ENCODE assay signal across 9 mouse cellular contexts in the genomic region with DNA sequence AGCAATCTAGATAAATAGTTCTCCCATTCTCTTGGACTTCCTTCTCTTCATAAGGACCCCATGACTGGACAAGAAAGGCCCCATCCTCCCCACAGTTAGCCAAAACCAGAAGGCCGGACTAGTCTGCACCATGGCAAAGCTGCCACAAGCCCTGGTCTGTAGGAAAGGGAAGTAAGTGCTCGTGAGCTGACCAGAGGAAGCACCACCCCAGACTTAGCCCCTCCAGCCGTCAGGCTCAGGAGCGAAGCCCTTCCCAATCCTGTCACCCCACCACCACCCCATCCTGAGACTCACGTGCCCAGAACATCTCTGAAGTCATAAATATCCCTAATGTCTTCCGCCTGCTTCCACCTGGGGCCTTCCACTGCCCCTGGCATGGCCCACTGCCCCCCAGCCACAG. TPM values are rescaled to one million over a fixed set of nuclear protein-coding genes. Genes with fewer than 3 reads are reported as not detected.
DNase-seq lines count a peak whose midpoint lies in the region; ATAC-seq lines count a peak whose summit lies in the region.
"Had no signal": no experiment of that assay in that cellular context is flagged by ENCODE, and none has a peak within 500 bp of the region (broad histone marks: within the 10 kb centered on the region; RNA-seq: fewer than 3 reads in every experiment).

No protein-coding gene starts in this region.

- 75% methylated on average over 6 of the region's 6 CpGs for WGBS in heart, embryonic 11.5 days (ENCODE audit: insufficient replicate concordance)
- WGBS in midbrain, embryonic 14.5 days, result 90% methylated on average over 6 of the region's 6 CpGs
- WGBS in midbrain, embryonic 11.5 days, result 83% methylated on average over 6 of the region's 6 CpGs
- WGBS in liver, embryonic 12.5 days (ENCODE audit: insufficient replicate concordance), result 45% methylated on average over 6 of the region's 6 CpGs
- 77% methylated on average over 6 of the region's 6 CpGs for whole genome bisulfite sequencing in stomach, embryonic 16.5 days

- peak overlapping the region; percentile 35; the same call in 1 of the 2 replicates for H3K27ac ChIP-seq in heart, embryonic 11.5 days (ENCODE audit: low read depth, low read length)
- H3K27ac ChIP-seq in midbrain, embryonic 14.5 days (replicated peaks; ENCODE audit: low read depth, low read length), result no peak overlapping the region
- no peak overlapping the region for H3K27ac ChIP-seq in midbrain, embryonic 11.5 days (ENCODE audit: low read depth, low read length)
- H3K27ac ChIP-seq in liver, embryonic 12.5 days, result peak overlapping the region; percentile 6; the same call in 1 of the 2 replicates
- H3K27ac ChIP-seq in stomach, embryonic 16.5 days (ENCODE audit: low read length), result no peak overlapping the region; the same call in 1 of the 2 replicates

- no peak for ATAC-seq in heart, embryonic 11.5 days (replicated peaks; ENCODE audit: insufficient number of reproducible peaks, low FRiP score, low TSS enrichment)
- ATAC-seq in midbrain, embryonic 14.5 days (ENCODE audit: low FRiP score, low TSS enrichment), result no peak
- no peak for ATAC-seq in midbrain, embryonic 11.5 days (ENCODE audit: low FRiP score)
- ATAC-seq in liver, embryonic 12.5 days, result no peak
- ATAC-seq in stomach, embryonic 16.5 days (ENCODE audit: insufficient read depth, low FRiP score), result no peak
- no peak for ATAC-seq in megakaryocyte-erythroid progenitor cell, adult 5-6 weeks (replicated peaks; ENCODE audit: low FRiP score, low TSS enrichment, poor library complexity, severe bottlenecking)
- no peak for ATAC-seq in frontal cortex, adult (ENCODE audit: low TSS enrichment)

- no peak overlapping the region for H3K9ac ChIP-seq in heart, embryonic 11.5 days (ENCODE audit: low read depth, low read length)
- H3K9ac ChIP-seq in midbrain, embryonic 14.5 days (replicated peaks; ENCODE audit: low read length), result no peak overlapping the region; the same call in 1 of the 2 replicates
- no peak overlapping the region for H3K9ac ChIP-seq in midbrain, embryonic 11.5 days (ENCODE audit: low read length)
- H3K9ac ChIP-seq in liver, embryonic 12.5 days, result no peak overlapping the region
- H3K9ac ChIP-seq in stomach, embryonic 16.5 days (ENCODE audit: low read length), result no peak overlapping the region; the same call in 1 of the 2 replicates

- H3K4me3 ChIP-seq in heart, embryonic 11.5 days (ENCODE audit: low read depth, low read length), result no peak overlapping the region
- H3K4me3 ChIP-seq in midbrain, embryonic 14.5 days (replicated peaks; ENCODE audit: low read depth, low read length), result no peak overlapping the region
- no peak overlapping the region for H3K4me3 ChIP-seq in midbrain, embryonic 11.5 days (ENCODE audit: low read depth, low read length)
- H3K4me3 ChIP-seq in liver, embryonic 12.5 days, result no peak overlapping the region
- H3K4me3 ChIP-seq in stomach, embryonic 16.5 days (replicated peaks; ENCODE audit: low read length), result no peak overlapping the region

- H3K27me3 ChIP-seq in heart, embryonic 11.5 days (ENCODE audit: control insufficient read depth, insufficient read depth, low read length), result no peaks in the 10 kb centered on the region
- H3K27me3 ChIP-seq in midbrain, embryonic 14.5 days (ENCODE audit: control insufficient read depth, insufficient read depth, low read length), result no peaks in the 10 kb centered on the region
- H3K27me3 ChIP-seq in midbrain, embryonic 11.5 days (ENCODE audit: control insufficient read depth, insufficient read depth, low read length), result no peaks in the 10 kb centered on the region
- H3K27me3 ChIP-seq in liver, embryonic 12.5 days (replicated peaks), result no peaks in the 10 kb centered on the region
- no peaks in the 10 kb centered on the region for H3K27me3 ChIP-seq in stomach, embryonic 16.5 days (ENCODE audit: control insufficient read depth, insufficient read depth, low read length)

- H3K4me1 ChIP-seq in heart, embryonic 11.5 days (ENCODE audit: control insufficient read depth, insufficient read depth, low read length), result peaks cover 25% of the 10 kb centered on the region
- H3K4me1 ChIP-seq in midbrain, embryonic 14.5 days (ENCODE audit: control insufficient read depth, insufficient read depth, low read length), result peaks cover 17% of the 10 kb centered on the region
- H3K4me1 ChIP-seq in midbrain, embryonic 11.5 days (ENCODE audit: control insufficient read depth, insufficient read depth, low read length), result peaks cover 6% of the 10 kb centered on the region
- H3K4me1 ChIP-seq in liver, embryonic 12.5 days, result peaks cover 56% of the 10 kb centered on the region
- peaks cover 24% of the 10 kb centered on the region for H3K4me1 ChIP-seq in stomach, embryonic 16.5 days (ENCODE audit: control insufficient read depth, insufficient read depth, low read length)

- H3K9me3 ChIP-seq in heart, embryonic 11.5 days (replicated peaks; ENCODE audit: control insufficient read depth, low read length), result no peaks in the 10 kb centered on the region
- no peaks in the 10 kb centered on the region for H3K9me3 ChIP-seq in midbrain, embryonic 14.5 days (ENCODE audit: control insufficient read depth, low read length)
- no peaks in the 10 kb centered on the region for H3K9me3 ChIP-seq in midbrain, embryonic 11.5 days (ENCODE audit: control insufficient read depth, low read length)
- H3K9me3 ChIP-seq in liver, embryonic 12.5 days (replicated peaks), result no peaks in the 10 kb centered on the region
- no peaks in the 10 kb centered on the region for H3K9me3 ChIP-seq in stomach, embryonic 16.5 days (replicated peaks; ENCODE audit: control insufficient read depth, low read length)

- H3K4me2 ChIP-seq in heart, embryonic 11.5 days, result peak overlapping the region; percentile 34
- H3K4me2 ChIP-seq in midbrain, embryonic 14.5 days (ENCODE audit: low read length), result peak overlapping the region; percentile 9; the same call in 1 of the 2 replicates
- H3K4me2 ChIP-seq in midbrain, embryonic 11.5 days, result no peak overlapping the region
- peak overlapping the region; percentile 4; the same call in 1 of the 2 replicates for H3K4me2 ChIP-seq in liver, embryonic 12.5 days
- H3K4me2 ChIP-seq in stomach, embryonic 16.5 days (ENCODE audit: low read depth, low read length), result peak overlapping the region; percentile 60; the same call in 1 of the 2 replicates

- DNase-seq in heart, postnatal 4 days, result no peak
- no peak for DNase-seq in midbrain, embryonic 14.5 days
- DNase-seq in midbrain, embryonic 11.5 days (ENCODE audit: low spot score, missing footprints), result no peak
- DNase-seq: thymus, adult 18-20 months had no signal

- H3K36me3 ChIP-seq in heart, embryonic 11.5 days (ENCODE audit: control insufficient read depth, insufficient read depth, low read length), result no peaks in the 10 kb centered on the region
- peaks cover 36% of the 10 kb centered on the region for H3K36me3 ChIP-seq in midbrain, embryonic 14.5 days (ENCODE audit: control insufficient read depth, insufficient read depth, low read length)
- no peaks in the 10 kb centered on the region for H3K36me3 ChIP-seq in midbrain, embryonic 11.5 days (ENCODE audit: control insufficient read depth, insufficient read depth, low read length)
- H3K36me3 ChIP-seq in liver, embryonic 12.5 days, result peaks cover 24% of the 10 kb centered on the region
- H3K36me3 ChIP-seq in stomach, embryonic 16.5 days (ENCODE audit: control insufficient read depth, insufficient read depth, low read length), result peaks cover 4% of the 10 kb centered on the region; the same call in 1 of the 2 replicates

RNA-seq across cellular contexts. Expression of a gene that starts 2.2 kb away (rescaled TPM):
- 106 and 109 TPM in 2 replicates for polyA plus RNA-seq in heart, embryonic 11.5 days (2014; fragmentation: Nextera tagmentation; extraction: Ambion mirVana)
- total RNA-seq in heart, postnatal 4 days (2021), result 10 to 100 TPM; 73.5 to 73.7 TPM
- 101 and 108 TPM in 2 replicates for polyA plus RNA-seq in midbrain, embryonic 14.5 days (2014; fragmentation: Nextera tagmentation; extraction: Ambion mirVana)
- polyA plus RNA-seq in midbrain, embryonic 11.5 days (2014; fragmentation: Nextera tagmentation; extraction: Ambion mirVana), result 61.6 and 65.4 TPM in 2 replicates
- 31.5 TPM in 2 replicates for polyA plus RNA-seq in liver, embryonic 12.5 days (2016; fragmentation: Nextera tagmentation; extraction: Ambion mirVana)
- polyA plus RNA-seq in stomach, embryonic 16.5 days (2015; fragmentation: Nextera tagmentation; extraction: Ambion mirVana), result 82.5 and 87.8 TPM in 2 replicates
- 1.2 and 2.2 TPM in 2 replicates for total RNA-seq in megakaryocyte-erythroid progenitor cell, adult 5-6 weeks (2014; fragmentation: Nextera tagmentation)
- total RNA-seq in megakaryocyte-erythroid progenitor cell, adult 5-6 weeks (2017), result 2.9 and 17.8 TPM in 2 replicates

RNA-seq across cellular contexts. Expression of a gene that starts 14.8 kb away (rescaled TPM):
- 10.6 and 11.6 TPM in 2 replicates for polyA plus RNA-seq in heart, embryonic 11.5 days (2014; fragmentation: Nextera tagmentation; extraction: Ambion mirVana)
- total RNA-seq in heart, postnatal 4 days (2021), result 1 to 10 TPM; 5.2 to 6.2 TPM
- 9.2 and 9.8 TPM in 2 replicates for polyA plus RNA-seq in midbrain, embryonic 14.5 days (2014; fragmentation: Nextera tagmentation; extraction: Ambion mirVana)
- 12.2 and 13.8 TPM in 2 replicates for polyA plus RNA-seq in midbrain, embryonic 11.5 days (2014; fragmentation: Nextera tagmentation; extraction: Ambion mirVana)
- polyA plus RNA-seq in liver, embryonic 12.5 days (2016; fragmentation: Nextera tagmentation; extraction: Ambion mirVana), result 8.7 and 9.1 TPM in 2 replicates
- 12.0 and 12.6 TPM in 2 replicates for polyA plus RNA-seq in stomach, embryonic 16.5 days (2015; fragmentation: Nextera tagmentation; extraction: Ambion mirVana)
- total RNA-seq in megakaryocyte-erythroid progenitor cell, adult 5-6 weeks (2014; fragmentation: Nextera tagmentation), result 9.9 and 23.7 TPM in 2 replicates
- 3.8 and 9.4 TPM in 2 replicates for total RNA-seq in megakaryocyte-erythroid progenitor cell, adult 5-6 weeks (2017)

RNA-seq across cellular contexts. Expression of a gene that starts 34.6 kb away (rescaled TPM):
- 11.0 and 14.6 TPM in 2 replicates for polyA plus RNA-seq in heart, embryonic 11.5 days (2014; fragmentation: Nextera tagmentation; extraction: Ambion mirVana)
- total RNA-seq in heart, postnatal 4 days (2021), result 10 to 100 TPM; 21.8 to 23.8 TPM
- polyA plus RNA-seq in midbrain, embryonic 14.5 days (2014; fragmentation: Nextera tagmentation; extraction: Ambion mirVana), result 15.6 and 22.8 TPM in 2 replicates
- 20.1 and 22.8 TPM in 2 replicates for polyA plus RNA-seq in midbrain, embryonic 11.5 days (2014; fragmentation: Nextera tagmentation; extraction: Ambion mirVana)
- polyA plus RNA-seq in liver, embryonic 12.5 days (2016; fragmentation: Nextera tagmentation; extraction: Ambion mirVana), result 15.8 and 16.0 TPM in 2 replicates
- 12.9 and 13.6 TPM in 2 replicates for polyA plus RNA-seq in stomach, embryonic 16.5 days (2015; fragmentation: Nextera tagmentation; extraction: Ambion mirVana)
- 45.0 and 53.5 TPM in 2 replicates for total RNA-seq in megakaryocyte-erythroid progenitor cell, adult 5-6 weeks (2014; fragmentation: Nextera tagmentation)
- 20.3 and 22.0 TPM in 2 replicates for total RNA-seq in megakaryocyte-erythroid progenitor cell, adult 5-6 weeks (2017)

RNA-seq across cellular contexts. Expression of a gene that starts 36.1 kb away (rescaled TPM):
- polyA plus RNA-seq in heart, embryonic 11.5 days (2014; fragmentation: Nextera tagmentation; extraction: Ambion mirVana), result 43.3 and 44.8 TPM in 2 replicates
- total RNA-seq in heart, postnatal 4 days (2021), result 10 to 100 TPM; 23.8 to 26.0 TPM
- polyA plus RNA-seq in midbrain, embryonic 14.5 days (2014; fragmentation: Nextera tagmentation; extraction: Ambion mirVana), result 72.2 and 81.9 TPM in 2 replicates
- 59.3 and 62.4 TPM in 2 replicates for polyA plus RNA-seq in midbrain, embryonic 11.5 days (2014; fragmentation: Nextera tagmentation; extraction: Ambion mirVana)
- 29.2 and 33.3 TPM in 2 replicates for polyA plus RNA-seq in liver, embryonic 12.5 days (2016; fragmentation: Nextera tagmentation; extraction: Ambion mirVana)
- polyA plus RNA-seq in stomach, embryonic 16.5 days (2015; fragmentation: Nextera tagmentation; extraction: Ambion mirVana), result 39.6 and 44.9 TPM in 2 replicates
- 23.5 and 40.8 TPM in 2 replicates for total RNA-seq in megakaryocyte-erythroid progenitor cell, adult 5-6 weeks (2014; fragmentation: Nextera tagmentation)
- 19.8 and 20.3 TPM in 2 replicates for total RNA-seq in megakaryocyte-erythroid progenitor cell, adult 5-6 weeks (2017)

RNA-seq across cellular contexts. Expression of a gene that starts 36.3 kb away (rescaled TPM):
- 166 and 179 TPM in 2 replicates for polyA plus RNA-seq in heart, embryonic 11.5 days (2014; fragmentation: Nextera tagmentation; extraction: Ambion mirVana)
- total RNA-seq in heart, postnatal 4 days (2021), result 100 to 1,000 TPM; 142 to 143 TPM
- 234 and 394 TPM in 2 replicates for polyA plus RNA-seq in midbrain, embryonic 14.5 days (2014; fragmentation: Nextera tagmentation; extraction: Ambion mirVana)
- 188 and 208 TPM in 2 replicates for polyA plus RNA-seq in midbrain, embryonic 11.5 days (2014; fragmentation: Nextera tagmentation; extraction: Ambion mirVana)
- 275 and 294 TPM in 2 replicates for polyA plus RNA-seq in liver, embryonic 12.5 days (2016; fragmentation: Nextera tagmentation; extraction: Ambion mirVana)
- 377 and 396 TPM in 2 replicates for polyA plus RNA-seq in stomach, embryonic 16.5 days (2015; fragmentation: Nextera tagmentation; extraction: Ambion mirVana)
- total RNA-seq in megakaryocyte-erythroid progenitor cell, adult 5-6 weeks (2014; fragmentation: Nextera tagmentation), result 128 and 162 TPM in 2 replicates
- total RNA-seq in megakaryocyte-erythroid progenitor cell, adult 5-6 weeks (2017), result 137 and 152 TPM in 2 replicates

Comparison
In these comparisons a context has a peak if more than half of its experiments do, and no peak if none do; other contexts are left out.
1. H3K27ac ChIP-seq: peak in heart, embryonic 11.5 days (single experiment) and liver, embryonic 12.5 days (single experiment); none in midbrain, embryonic 14.5 days (single experiment), midbrain, embryonic 11.5 days (single experiment) and stomach, embryonic 16.5 days (single experiment).